Mouse (Mus musculus) CH12F3 (cell line): ENCODE results near the gene Ooep.

Source experiments
- in situ Hi-C: fragments of 300-500 bp; cut with MboI; formaldehyde crosslinking; loops from 2 replicates; pipeline ENCODE4 v1.14.3; 2020; ENCODE audit warnings: low sequenced_read_pairs

Gene Ooep

DNA sequence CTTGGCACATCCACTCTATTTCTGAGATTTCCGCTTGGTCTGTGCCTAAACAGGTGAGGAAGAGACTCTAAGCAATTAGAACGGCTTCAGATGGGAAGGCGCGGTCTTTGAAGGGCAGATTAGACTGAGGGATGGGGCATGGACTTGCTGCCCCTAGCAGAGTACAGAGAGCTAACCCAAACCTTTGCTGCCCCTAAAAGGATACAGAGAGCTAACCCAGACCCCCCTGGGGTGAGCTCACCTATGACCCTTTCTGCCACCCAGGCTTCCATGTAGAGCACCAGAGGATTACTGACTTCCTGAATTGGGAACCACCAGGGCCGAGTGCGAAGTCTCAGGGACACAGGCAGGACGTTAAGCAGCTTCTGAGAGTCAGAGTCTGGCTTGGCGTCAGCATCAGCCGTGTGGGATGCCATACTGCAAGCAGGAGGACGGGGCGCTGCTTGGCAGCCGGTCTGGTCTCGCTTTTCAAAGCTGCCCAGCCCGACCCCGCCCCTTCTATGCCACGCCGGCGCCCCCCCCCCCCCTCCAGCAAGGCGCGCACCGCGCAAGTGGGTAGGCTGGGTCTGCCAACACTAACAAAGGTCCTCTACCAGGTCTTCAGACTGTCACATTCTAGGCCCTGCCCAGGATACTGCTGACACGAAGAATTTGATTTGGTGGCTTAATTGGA lies at the start of gene Ooep:
Ooep (minus strand) TSS at position 613 of the 673 bp plus-strand sequence.
- in situ Hi-C loops, result no loop called here

DNA sequence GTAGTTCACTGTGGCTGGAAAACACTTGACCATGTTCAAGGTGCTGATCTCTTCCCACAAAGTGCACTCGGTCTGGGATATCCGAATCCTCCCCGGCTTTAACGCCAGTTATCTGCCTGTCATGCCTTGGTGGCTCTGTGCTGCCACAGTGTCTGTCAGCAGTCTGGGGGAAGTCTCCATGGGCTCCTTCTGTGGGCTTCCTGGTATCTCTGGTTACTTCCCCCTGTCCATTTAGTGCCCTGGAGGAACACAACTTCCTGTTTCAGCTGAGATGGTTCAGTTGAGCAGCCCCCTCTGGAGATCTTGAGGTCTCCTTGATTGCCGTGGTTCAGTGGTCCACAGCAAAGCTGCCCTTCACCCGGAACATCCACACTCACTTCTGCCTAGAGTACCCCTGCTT lies 49.7 kb upstream of the Ooep start:
- in situ Hi-C loops, result no loop called here

DNA sequence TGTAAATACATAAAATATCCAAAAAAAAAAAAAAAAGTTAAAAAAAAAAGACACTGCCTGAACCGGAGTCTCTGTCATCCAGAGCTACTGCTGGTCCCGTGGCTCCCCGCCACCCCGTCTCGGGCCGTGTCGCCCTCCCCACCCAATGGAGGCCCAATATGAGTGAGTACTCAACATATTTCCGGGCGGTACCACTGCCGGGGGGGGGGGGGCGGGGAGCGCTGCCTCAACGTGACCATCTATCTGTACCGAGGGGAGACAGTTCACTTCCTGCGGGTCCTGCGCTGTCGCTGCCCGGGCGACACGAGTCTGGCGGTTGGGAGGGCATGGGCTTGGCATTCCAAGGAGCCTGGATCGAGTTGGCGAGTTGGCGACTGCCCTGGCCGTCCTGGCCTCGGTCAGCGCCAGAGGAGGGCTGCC lies 48.8 kb upstream of the Ooep start:
- in situ Hi-C loops, result no loop called here

DNA sequence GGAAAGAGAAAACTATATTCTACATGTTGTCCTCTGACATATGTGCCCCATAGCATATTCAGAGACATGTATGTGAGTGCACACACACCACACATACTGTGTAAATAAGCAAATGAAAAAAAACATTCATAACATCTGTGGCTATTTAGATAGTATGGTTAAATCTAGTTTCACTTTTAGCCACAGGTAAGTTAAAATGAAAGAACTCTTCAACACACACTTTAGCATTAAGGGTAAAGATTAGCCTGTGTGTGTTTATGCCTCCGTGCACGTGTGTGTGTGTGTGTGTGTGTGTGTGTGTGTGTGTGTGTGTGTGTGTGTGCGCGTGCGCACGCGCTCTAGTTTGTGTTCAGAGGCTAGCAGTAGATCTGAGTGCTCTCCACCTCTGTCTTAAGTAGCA lies 23.1 kb upstream of the Ooep start:
- in situ Hi-C loops, result no loop called here

DNA sequence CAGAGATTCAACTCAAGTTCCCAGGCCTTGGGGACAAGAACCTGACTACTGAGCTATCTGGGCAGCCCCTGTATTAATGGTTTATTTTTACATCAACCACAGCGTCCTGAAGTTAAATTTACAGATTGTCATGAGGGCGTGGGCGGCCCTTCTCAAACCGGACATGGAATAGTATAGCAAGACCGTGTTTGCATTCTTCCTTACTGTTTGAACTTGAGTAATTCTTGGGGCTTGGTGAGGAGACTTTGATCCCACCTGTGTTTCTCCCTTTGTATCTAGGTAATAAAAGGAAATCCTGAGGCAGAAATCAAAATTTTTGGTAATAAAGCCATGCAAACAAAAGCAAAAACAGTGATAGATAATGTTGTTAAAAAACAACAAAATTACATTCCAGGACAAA lies 22.0 kb upstream of the Ooep start:
- in situ Hi-C loops, result no loop called here

DNA sequence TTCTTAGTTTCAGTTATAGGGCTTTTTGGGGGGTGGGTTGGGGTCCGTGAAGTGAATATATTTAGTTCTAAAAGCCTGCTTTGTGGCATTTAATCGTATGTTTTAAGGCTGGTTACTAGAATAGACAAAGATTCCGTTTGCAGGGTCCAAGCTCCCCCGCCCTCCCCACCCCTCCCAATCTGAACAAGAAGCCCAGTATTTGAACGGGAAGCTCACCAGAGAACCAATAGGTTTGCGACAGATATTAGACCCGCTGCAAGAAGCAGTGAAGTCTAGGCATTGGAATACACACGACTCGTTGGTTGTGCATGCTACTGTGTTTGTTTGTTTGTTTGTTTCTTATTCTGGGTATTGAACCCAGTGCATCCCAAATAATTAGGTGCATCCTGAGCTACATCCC lies 18.0 kb upstream of the Ooep start:
- in situ Hi-C loops, result no loop called here

DNA sequence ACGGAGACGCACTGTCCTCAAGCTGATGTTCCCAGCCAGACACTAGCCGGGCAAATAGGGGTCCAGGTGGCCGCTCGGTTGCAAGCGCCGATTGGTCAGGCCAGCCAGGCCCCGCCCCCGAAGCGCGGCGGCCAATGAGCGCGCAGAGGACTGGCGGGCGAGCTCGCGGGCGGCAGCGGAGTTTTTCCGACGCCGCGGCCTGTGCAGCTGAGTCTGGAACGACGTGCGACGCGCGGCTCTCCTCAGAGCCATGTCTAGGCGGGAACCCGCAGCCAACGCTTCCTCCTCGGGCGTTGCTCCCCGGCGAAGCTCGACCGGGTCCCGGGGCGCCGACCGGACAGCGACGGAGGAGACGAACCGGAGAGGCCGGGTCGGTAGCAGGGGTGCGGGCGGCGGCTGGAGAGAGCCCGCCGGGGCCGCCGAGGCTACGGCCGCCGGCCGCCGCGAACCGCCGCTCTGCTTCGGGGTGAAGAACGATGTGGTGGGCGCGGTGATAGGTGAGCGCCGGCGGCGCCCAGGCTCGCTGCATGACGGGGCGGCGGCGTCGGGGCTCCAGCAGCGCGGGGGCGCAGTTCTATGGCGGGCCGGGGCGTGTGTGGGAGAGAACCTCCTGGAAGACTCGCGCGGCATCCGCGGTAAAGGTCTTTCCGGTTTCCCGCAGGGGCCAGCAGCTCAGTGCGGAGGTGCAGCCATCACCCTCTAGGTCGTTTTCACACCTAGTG lies 17.3 kb upstream of the Ooep start, which contains the start of gene Ddx43:
Ddx43 (plus strand) TSS at position 148 of the 722 bp plus-strand sequence.
- in situ Hi-C loops, result no loop called here

DNA sequence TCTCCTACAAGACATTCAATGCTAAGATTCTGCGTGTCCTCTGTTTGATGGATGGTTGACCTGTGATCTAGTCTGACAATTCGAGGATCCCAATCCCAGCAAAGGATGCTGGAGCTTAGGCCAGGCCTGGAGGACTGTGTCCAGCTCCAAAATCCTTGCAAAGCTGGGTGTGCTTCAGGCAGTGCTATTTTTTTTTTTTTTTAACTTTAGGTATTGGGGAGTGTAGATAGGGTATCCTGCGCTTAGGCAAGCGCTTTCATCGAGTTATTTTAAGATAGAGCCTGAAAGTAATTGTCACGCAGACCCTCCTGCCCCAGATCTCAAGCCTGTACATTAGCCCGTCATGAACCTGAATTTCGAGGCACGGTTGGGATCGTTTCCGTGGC lies 16.7 kb upstream of the Ooep start:
- in situ Hi-C loops, result no loop called here

DNA sequence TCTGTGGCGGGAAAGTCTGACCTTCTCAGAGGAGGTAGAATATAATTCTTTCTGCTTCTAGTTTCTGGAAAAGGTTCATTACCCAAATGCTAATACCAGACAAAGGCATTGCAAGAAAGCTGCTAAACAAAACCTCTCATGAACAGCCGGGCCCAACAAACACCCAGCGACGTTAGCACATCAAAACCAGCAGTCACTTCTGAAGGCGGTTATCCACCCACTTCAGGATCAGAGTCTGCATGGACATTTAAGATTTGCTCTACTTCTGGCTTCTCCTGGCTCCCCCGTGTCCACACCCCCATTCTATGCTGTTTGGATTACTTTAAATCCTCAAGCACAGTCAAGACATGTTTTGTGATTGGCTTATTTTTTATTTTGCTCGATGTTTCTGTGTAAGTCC lies 16.1 kb upstream of the Ooep start:
- in situ Hi-C loops, result no loop called here

DNA sequence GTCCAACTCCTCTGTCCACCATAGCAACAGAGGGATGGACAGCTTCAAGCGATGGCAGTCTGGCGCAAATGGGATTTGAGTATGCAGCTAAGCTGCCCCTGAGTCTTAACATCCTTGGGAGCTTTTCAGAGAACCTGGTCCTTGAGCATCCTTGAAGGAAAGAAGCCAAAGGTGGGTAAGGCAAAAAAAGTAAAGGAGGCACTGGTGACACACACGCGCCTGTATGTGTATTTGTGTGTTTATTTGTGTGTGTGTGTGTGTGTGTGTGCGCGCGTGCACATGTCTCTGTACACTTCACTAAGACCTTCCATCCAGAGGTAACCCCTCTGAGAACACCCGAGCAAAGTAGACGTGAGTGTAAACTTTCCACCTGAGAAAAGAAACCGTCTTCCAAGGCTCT lies 15.2 kb upstream of the Ooep start:
- in situ Hi-C loops, result no loop called here

DNA sequence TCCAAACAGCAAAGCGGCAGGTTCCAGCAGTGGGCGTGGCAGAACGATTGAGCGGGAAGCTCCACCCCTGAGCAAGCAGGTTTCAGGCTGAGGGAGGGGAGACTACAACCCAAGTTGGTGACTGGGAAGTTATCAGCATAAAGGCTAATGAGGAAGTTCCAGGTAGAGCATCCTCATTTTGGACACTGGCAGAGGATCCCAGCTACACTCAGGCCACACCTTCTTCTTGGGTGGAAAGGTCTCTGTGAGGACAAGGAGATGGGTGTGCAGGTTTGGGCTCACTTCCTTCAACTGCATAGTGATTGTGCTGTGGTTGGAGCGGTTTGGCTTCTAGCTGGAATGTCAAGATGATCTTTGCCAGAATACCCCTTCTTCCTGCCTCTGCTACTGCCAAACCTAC lies 11.5 kb upstream of the Ooep start:
- in situ Hi-C loops, result no loop called here

DNA sequence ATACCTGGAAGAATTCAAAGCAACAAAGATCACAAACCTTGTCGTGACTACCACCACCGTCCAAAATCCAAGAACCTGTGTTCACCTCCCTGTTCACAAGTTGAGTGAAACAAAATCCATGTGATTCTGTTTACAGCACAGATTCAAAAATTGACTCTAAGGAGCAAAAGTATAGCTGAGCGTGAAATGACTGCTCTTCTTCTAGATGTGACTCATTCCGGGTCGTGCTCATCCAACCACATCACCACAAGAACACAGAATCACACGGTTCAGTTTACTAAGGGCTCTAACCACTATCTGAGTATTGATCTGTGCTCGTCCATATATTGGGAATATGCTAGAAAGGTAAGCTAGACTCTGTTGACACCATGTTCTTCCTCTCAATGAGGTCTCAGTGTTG lies 8.4 kb upstream of the Ooep start:
- in situ Hi-C loops, result no loop called here

DNA sequence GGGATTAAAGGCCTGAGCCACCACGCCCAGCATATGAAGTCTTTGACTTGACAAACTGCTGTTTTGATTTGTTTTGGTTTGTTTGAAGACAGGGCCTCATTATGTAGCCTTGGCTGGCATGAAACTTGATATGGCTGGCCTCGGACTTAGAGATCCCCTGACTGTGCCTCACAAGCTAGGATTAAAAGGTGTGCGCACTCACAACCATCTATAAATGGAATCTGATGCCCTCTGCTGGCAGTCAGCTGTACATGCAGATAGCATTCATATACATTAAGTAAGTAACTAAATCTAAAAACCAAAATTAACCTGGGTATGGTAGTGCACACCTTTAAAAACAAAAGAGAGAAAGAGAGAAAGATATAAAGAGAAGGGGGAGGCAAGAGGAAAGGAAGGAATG lies 7.4 kb upstream of the Ooep start:
- in situ Hi-C loops, result no loop called here

DNA sequence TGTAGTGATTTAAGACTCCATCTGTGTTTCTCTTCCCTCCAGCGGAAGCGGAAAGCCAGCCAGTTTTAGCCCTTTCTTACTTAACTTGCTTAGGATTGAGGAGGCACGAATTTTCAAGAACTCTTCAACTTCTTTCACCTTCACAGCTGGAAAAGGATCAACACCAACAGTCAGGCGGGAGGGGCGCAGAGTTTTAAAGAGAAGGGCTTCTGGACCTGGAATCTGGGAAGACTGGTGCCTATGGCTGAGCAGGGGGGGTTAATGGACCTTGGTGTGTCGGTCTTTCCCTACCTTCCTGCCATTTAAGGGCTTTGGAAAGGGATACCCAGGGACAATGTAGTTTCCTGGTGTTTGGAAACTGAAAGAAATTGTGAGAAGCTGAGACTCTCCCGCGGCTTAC lies 979 bp downstream of the Ooep start:
- in situ Hi-C loops, result no loop called here

DNA sequence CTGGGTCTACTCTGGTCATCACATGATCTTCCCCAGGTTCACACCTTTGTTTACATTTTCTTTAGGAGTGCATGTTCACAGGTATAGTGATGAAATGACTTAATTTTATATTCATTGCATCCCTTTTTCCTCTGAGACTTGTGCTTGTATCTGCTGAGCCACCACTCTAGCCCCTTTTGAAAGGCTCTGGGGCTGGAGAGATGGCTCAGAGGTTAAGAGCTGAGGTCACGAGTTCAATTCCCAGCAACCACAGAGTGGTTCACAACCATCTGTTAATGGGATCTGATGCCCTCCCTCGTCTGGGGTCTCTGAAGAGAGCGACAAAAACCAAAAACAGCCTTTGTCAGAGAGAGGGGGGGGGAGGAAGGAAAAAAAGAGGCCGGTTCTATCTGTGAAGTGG lies 3.0 kb downstream of the Ooep start:
- in situ Hi-C loops, result no loop called here

DNA sequence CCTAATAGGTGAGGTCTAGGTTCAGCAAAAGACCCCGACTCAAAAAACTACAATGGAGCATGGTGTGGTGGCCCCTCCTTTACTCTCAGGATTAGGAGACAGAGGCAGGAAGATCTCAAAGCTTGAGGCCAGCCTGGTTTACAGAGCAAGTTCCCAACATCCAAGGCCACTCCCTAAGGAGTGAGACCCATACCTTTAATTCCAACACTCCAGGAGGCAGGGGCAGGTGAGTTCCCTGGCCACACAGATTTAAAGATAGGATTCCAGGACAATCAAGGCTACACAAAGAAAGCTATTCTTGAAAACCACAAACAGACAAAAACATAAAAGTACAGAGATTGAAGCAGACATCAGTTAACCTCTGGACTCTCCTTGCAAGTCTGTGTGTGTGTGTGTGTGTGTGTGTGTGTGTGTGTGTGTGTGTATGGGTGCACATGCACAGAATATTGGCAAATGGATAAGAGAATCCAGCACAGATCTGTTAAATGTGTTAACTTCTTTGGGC lies 3.6 kb downstream of the Ooep start:
- in situ Hi-C loops, result no loop called here

DNA sequence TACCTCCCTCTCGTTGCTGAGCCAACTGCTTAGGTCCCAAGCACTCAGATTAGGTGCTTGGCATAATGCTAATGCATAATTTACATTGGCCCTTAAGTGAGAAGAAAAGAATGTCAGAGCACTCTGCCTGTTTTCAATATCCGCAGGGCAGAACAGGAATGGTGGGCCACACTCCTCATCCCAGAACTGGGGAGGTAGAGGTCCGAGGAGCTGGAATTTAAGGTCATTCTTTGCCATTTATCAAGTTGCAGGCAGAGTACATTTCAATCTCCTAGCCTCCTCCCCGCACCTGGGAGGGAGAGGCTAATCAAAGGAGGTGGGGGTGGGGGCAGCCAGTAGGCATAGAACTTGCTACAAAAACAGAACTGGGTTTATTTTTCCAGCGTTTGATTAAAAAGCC lies 4.1 kb downstream of the Ooep start:
- in situ Hi-C loops, result no loop called here

DNA sequence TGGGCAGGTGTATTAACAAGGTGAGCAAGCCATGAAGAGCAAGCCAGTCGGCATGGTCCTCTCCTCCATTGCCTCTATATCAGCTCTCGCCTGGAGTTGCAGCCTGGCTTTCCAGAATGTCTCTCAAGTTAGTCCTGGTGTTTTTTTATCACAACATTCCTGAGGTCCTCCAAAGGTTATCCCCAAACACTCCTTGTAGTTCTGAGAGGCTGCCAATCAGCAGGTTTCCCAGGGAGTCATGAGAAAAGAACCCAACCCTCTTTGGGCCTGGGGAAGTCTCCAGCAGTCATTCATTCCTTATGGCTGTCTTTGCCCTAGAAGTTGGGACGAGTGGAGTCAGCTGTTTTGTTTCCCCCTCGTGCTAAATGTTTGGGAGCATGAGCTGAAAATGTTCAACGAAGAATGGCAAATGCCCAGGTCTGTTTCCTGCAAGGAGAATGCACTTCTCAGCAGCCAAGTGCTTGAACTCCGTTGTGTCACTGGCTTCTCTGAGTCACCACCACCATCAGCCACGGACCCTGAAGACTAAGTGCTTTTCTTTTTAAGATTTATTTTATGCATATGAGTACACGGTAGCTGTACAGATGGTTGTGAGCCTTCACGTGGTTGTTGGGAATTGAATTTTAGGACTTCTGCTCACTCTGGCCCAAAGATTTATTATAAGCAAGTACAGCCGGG lies 5.6 kb downstream of the Ooep start:
- in situ Hi-C loops, result no loop called here

DNA sequence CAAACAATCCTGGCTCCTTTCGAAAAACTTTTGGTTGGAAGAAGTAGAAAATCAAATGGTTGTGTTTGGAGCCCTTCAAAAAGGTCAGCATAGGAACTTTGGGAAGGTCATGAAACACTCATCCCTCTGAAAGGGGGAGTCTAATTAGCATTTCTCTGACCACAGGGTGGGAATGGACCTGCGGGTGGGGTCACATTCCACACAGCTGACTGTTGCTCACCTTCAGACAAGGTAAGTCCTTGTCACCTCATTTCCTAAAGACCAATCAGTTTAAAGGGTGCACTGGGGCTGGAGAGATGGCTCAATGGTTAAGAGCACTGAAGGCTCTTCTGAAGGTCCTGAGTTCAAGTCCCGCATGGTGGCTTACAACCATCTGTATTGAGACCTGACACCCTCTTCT lies 7.1 kb downstream of the Ooep start:
- in situ Hi-C loops, result no loop called here

DNA sequence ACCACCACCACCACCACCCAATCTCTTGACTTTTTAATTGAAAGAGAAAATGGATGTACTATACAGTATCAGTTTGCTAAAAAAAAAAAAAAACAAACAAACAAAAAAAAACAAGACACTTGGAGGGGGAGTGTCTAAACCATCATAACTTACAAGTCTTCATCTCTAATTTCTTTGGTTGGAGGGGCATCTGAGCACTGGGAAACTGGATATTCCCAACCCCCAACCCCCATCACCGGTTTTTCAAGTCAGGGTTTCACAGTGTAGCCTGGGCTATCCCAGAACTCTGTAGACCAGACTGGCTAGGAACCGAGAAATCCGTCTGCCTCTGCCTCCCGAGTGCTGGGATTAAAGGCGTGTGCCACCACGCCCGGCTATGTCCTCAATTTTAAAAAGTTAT lies 8.7 kb downstream of the Ooep start:
- in situ Hi-C loops, result no loop called here

DNA sequence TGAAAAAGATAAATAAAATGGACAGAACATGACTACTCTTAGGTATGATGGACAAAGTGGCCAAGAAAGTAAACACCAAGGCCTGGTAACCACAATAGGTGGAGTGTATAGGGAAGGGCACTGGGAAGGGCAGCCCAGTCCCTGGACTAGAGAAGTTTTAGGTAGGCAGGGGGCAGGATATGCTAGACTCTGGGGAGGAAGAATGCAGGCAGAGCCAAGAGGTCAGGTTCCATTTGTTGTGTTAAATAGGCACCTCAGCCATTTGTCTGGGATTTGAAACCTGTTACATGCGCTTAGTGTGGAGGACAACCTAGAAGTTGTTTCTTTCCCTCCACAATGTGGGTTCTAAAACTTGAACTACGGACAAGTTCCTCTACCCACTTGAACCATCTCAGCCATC lies 9.2 kb downstream of the Ooep start:
- in situ Hi-C loops, result no loop called here

DNA sequence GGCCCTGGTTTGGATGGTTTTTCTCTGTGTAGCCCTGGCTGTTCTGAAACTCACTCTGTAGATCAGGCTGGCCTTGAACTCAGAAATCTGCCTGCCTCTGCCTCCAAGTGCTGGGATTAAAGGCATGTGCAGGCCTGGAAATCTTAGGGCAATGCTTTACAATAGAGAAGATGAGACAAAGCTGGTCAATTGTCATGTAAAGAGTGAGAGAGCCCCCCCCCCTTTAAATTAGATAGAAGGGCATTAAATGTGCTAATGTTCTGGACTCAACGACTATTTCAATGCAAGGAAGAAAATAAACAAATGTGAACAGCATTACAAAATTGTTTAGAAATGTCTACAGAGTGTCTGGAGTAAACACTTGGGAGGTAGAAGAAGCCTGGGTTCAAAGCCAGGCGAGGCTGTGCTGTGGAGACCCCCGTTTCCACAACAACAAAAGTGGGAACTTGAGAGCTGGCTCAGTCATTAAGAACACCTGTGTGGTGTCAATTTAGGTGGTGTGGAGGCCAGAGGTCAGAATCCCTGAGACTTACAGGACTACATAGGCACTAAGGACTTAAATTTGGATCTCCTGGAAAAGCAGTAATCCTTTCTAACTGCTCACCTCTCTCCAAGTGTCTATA lies 9.7 kb downstream of the Ooep start:
- in situ Hi-C loops, result no loop called here
